Mouse (Mus musculus) lung, postnatal 0 days (tissue): ENCODE results near the gene Gm20479.

ENCODE experiments used
- CTCF ChIP-seq: IDR thresholded peaks from 2 replicates; pipeline ENCODE4 v1.5.1; 2016; ENCODE audit warnings: antibody characterized with exemption, mild to moderate bottlenecking
- EP300 ChIP-seq: IDR thresholded peaks from 2 replicates; pipeline ENCODE4 v1.6.1; 2016; ENCODE audit warnings: antibody characterized with exemption, mild to moderate bottlenecking, control low read depth

DNA sequence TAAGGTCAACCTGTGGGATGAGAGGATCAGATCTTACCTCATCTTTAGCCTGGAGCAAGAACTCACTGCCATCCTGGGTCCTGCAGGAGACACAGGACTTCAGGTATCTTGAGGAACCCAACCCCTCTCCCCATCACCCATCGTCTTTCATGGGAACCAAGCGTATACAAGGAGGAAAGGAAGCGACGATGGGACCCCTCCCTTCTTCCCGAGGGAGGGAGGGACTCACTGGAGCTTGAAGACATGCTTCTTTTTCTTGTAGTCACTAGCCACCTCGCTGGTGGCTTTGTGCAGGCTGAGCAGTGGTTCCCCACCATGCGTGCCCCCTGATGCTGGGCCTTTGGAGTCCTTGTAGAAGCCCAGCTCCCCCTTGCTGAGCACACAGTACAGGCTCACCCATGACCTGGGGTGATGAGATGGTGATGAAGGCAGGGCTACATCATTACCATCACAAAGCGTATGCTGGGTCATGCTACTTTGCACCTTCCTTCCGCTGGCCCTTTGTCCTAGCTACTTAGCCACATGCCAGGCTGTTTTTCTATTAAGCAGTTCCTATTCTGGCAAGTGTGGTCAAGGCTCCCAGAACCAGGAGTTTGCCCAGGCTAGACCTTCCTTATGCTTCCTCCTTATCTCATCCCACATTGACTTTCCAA lies 2.6 kb upstream of the Gm20479 start:
- no peak for TF ChIP-seq CTCF
- no peak for TF ChIP-seq EP300
